Mouse (Mus musculus) stomach, postnatal 0 days (tissue): ENCODE measurements around the gene Armc7.
A peak's percentile ranks its signal among the peaks of the same experiment; 100 is the strongest.

Experiments
- CTCF ChIP-seq: IDR thresholded peaks from 2 replicates; pipeline ENCODE4 v1.5.1; 2016; ENCODE audit warnings: antibody characterized with exemption, low read depth, mild to moderate bottlenecking, moderate library complexity
- EP300 ChIP-seq: optimal IDR thresholded peaks from 2 replicates; pipeline ENCODE3; 2016; ENCODE audit warnings: antibody characterized with exemption

DNA sequence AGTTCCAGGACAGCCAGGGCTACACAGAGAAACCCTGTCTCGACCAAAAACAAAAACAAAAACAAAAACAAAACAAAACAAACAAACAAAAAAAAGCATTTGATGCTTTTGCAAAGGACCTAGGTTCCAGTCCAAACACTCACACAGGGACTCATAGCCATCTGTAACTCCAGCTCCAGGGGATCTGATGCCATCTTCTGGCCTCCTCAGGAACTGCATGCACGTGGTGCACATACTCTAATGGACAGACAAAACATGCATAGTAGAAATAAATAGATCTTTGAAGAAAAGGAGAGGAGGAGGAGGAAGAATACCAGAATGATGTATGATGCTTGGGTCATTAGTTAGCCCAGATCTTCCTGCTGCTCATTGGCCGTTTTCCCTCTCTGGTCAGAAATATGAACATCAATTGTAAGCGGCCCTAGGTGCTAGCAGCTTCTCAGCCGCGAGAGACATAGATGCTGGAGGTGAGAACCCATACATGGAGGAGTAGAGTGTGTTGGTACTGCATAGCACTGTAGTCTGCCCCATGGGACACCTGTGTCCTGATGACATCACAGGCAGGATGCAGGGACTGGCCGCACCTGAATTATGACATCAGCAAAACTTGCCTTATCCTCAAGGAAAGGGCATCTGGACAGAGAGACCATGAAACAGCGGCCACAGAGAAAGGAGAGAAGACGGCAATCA lies 35.4 kb upstream of the Armc7 start, which contains the start of gene Trim80:
- peak; percentile 48 for TF ChIP-seq CTCF
- TF ChIP-seq EP300, result no peak
